Mouse (Mus musculus) ES-Bruce4 (cell line): ENCODE measurements around the gene Hesx1.

Experiments used
- CTCF ChIP-seq: IDR thresholded peaks from one replicate; pipeline ENCODE4 v1.8.1; 2011; ENCODE audit warnings: low read depth, low read length
- EP300 ChIP-seq: IDR thresholded peaks from 2 replicates; pipeline ENCODE4 v1.6.1; 2011; ENCODE audit warnings: low read depth, low read length; ENCODE audit not compliant: insufficient read depth
- POLR2A ChIP-seq: IDR thresholded peaks from one replicate; pipeline ENCODE4 v1.8.1; 2011; ENCODE audit warnings: low read length; ENCODE audit not compliant: insufficient read depth

- TF ChIP-seq CTCF (no peak), POLR2A (no peak), EP300 (no peak)
Observed at GRCm38 (mm10) chr14:26982150-26982530, 12.1 kb upstream of the Hesx1 start.
